Mouse (Mus musculus): ENCODE measurements around the gene Gm20388. TPM values are rescaled to one million over a fixed set of nuclear protein-coding genes. Genes with fewer than 3 reads are reported as not detected.

Gene Gm20388
- polyA plus RNA-seq, 1 experiment from 2014 or later: 8.3 TPM

DNA sequence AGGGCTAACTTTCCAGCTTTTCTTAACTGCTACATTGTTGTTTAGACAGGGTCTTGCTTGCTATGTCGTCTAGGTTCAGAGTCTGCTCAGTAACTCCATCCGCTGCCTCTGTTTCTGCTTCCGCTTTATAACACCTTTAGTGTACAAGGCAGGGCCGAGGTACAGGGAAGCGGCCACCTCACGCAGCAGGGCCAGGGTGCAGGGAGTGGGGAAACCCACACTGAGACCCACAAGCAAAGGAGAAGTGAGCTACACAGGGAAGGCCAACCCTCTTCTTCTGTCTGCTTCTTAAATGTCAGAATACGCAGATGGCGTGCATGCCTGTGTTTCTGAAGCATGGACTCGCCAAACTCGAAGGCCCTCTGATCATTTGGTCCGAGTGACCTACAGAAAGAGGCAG is 568.1 kb downstream of the Gm20388 start:
- Histone ChIP-seq H3K9ac (ENCODE audit: low read length) (no peak overlapping the region), H3K27ac (ENCODE audit: low read depth) (no peak overlapping the region), H3K27me3 (replicated peaks; ENCODE audit: control insufficient read depth, insufficient read depth, low read length) (no peaks in the 10 kb centered on the region), H3K9me3 (ENCODE audit: control insufficient read depth, low read length) (no peaks in the 10 kb centered on the region), H3K36me3 (ENCODE audit: control insufficient read depth, insufficient read depth, low read length) (no peaks in the 10 kb centered on the region), H3K4me3 (ENCODE audit: low read depth, low read length) (no peak overlapping the region), H3K4me1 (replicated peaks; ENCODE audit: control insufficient read depth, insufficient read depth, low read length) (peaks cover 30% of the 10 kb centered on the region), H3K4me2 (ENCODE audit: low read length) (no peak overlapping the region)
- 87% methylated on average over 11 of the region's 11 CpGs for WGBS
- DNase-seq (ENCODE audit: low spot score): no peak
- ATAC-seq (replicated peaks; ENCODE audit: low FRiP score, low TSS enrichment, low read depth): no peak

DNA sequence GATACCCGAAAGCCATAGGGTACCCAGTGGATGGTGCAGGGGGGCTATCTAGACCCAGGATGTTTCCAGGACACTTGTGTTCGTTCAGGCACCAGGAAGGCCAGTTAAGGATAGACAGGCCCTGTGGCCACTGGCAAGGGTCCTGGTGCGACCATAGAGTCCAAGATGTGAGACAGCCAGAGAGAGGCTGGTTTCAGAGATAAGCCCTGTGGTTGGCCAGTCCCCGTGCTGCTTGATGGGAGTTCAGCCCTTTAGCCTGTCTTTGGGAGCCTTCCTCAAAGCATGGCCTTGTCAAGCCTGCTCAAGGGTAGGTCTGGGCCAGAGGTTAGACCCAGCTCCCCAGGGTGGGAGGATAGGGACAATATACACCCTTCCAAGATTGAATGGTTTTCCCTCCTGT is 569.0 kb downstream of the Gm20388 start:
- DNase-seq (ENCODE audit: low spot score) (no peak), ATAC-seq (replicated peaks; ENCODE audit: low FRiP score, low TSS enrichment, low read depth) (no peak)
- no peak overlapping the region for H3K4me3 ChIP-seq (ENCODE audit: low read depth, low read length)
- no peak overlapping the region for H3K4me2 ChIP-seq (ENCODE audit: low read length)
- WGBS: 89% methylated on average over 4 of the region's 4 CpGs
- H3K4me1 ChIP-seq (replicated peaks; ENCODE audit: control insufficient read depth, insufficient read depth, low read length): peaks cover 27% of the 10 kb centered on the region
- H3K36me3 ChIP-seq (ENCODE audit: control insufficient read depth, insufficient read depth, low read length): no peaks in the 10 kb centered on the region
- H3K9me3 ChIP-seq (ENCODE audit: control insufficient read depth, low read length): no peaks in the 10 kb centered on the region
- H3K27ac ChIP-seq (ENCODE audit: low read depth): no peak overlapping the region
- H3K27me3 ChIP-seq (replicated peaks; ENCODE audit: control insufficient read depth, insufficient read depth, low read length): no peaks in the 10 kb centered on the region
- H3K9ac ChIP-seq (ENCODE audit: low read length): no peak overlapping the region

GRCm38 (mm10) chr8:120482015-120482689 is 571.5 kb downstream of the Gm20388 start:
- 0 out of 2 replicates have a peak, but pooled peaks cover 7% of the 10 kb centered on the region for H3K27me3 ChIP-seq (replicated peaks; ENCODE audit: control insufficient read depth, insufficient read depth, low read length)
- no peak for ATAC-seq (replicated peaks; ENCODE audit: low FRiP score, low TSS enrichment, low read depth)
- no peak overlapping the region for H3K4me3 ChIP-seq (ENCODE audit: low read depth, low read length)
- H3K27ac ChIP-seq (ENCODE audit: low read depth): no peak overlapping the region
- H3K36me3 ChIP-seq (ENCODE audit: control insufficient read depth, insufficient read depth, low read length): no peaks in the 10 kb centered on the region
- WGBS: 76% methylated on average over 9 of the region's 9 CpGs
- no peaks in the 10 kb centered on the region for H3K9me3 ChIP-seq (ENCODE audit: control insufficient read depth, low read length)
- H3K9ac ChIP-seq (ENCODE audit: low read length): no peak overlapping the region
- H3K4me1 ChIP-seq (replicated peaks; ENCODE audit: control insufficient read depth, insufficient read depth, low read length): peaks cover 21% of the 10 kb centered on the region
- H3K4me2 ChIP-seq (ENCODE audit: low read length): no peak overlapping the region
- DNase-seq (ENCODE audit: low spot score): no peak

DNA sequence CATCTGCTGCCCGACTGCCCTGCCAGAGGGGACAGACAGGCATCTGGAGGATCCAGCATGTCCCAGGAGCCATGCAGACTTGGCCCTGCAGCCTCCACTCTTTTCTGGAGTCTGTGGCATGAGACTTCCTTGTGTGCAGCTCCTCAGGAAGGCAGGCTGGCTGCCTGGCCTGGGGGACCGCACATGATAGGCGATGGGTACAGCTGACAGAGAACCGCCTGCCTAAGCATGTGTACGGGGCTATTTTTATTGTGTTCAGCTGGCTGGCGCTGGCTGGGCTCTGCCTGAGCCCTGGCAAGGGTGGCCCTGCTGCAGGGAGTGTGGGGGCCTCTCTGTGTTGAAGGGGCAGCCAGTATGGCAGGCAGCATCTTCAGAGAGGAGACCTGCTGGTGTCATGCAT is 573.8 kb downstream of the Gm20388 start:
- DNase-seq (ENCODE audit: low spot score) (no peak), ATAC-seq (replicated peaks; ENCODE audit: low FRiP score, low TSS enrichment, low read depth) (no peak)
- Histone ChIP-seq H3K36me3 (ENCODE audit: control insufficient read depth, insufficient read depth, low read length) (no peaks in the 10 kb centered on the region), H3K4me2 (ENCODE audit: low read length) (no peak overlapping the region), H3K27me3 (replicated peaks; ENCODE audit: control insufficient read depth, insufficient read depth, low read length) (0 out of 2 replicates have a peak, but pooled peaks cover 7% of the 10 kb centered on the region), H3K27ac (ENCODE audit: low read depth) (no peak overlapping the region), H3K9me3 (ENCODE audit: control insufficient read depth, low read length) (no peaks in the 10 kb centered on the region), H3K4me1 (replicated peaks; ENCODE audit: control insufficient read depth, insufficient read depth, low read length) (peaks cover 22% of the 10 kb centered on the region), H3K4me3 (ENCODE audit: low read depth, low read length) (no peak overlapping the region), H3K9ac (ENCODE audit: low read length) (no peak overlapping the region)
- 66% methylated on average over 6 of the region's 6 CpGs for WGBS

DNA sequence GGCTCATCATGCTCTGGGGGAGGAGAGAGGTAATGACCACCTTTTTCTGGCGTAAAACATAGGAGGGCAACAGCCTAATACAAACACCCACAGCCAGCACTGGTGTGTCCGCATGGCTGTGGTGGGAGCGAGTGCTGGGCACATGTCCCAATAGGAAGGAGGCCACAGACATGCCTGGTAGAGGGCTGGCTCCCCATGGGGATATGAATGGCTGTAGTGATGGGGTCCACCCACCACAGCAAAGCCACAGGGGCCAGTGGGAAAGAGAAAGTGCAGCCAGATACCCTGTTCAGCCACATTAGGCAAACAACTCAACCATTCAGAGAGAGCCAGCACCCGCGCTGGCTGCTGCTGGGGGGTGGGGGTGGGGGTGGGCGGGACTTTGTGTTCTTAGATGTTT is 574.5 kb downstream of the Gm20388 start:
- ATAC-seq (replicated peaks; ENCODE audit: low FRiP score, low TSS enrichment, low read depth): no peak
- no peak overlapping the region for H3K27ac ChIP-seq (ENCODE audit: low read depth)
- no peak overlapping the region for H3K4me2 ChIP-seq (ENCODE audit: low read length)
- H3K27me3 ChIP-seq (replicated peaks; ENCODE audit: control insufficient read depth, insufficient read depth, low read length): 0 out of 2 replicates have a peak, but pooled peaks cover 7% of the 10 kb centered on the region
- DNase-seq (ENCODE audit: low spot score): no peak
- H3K4me3 ChIP-seq (ENCODE audit: low read depth, low read length): no peak overlapping the region
- H3K36me3 ChIP-seq (ENCODE audit: control insufficient read depth, insufficient read depth, low read length): no peaks in the 10 kb centered on the region
- H3K9ac ChIP-seq (ENCODE audit: low read length): no peak overlapping the region
- H3K4me1 ChIP-seq (replicated peaks; ENCODE audit: control insufficient read depth, insufficient read depth, low read length): peaks cover 28% of the 10 kb centered on the region
- no peaks in the 10 kb centered on the region for H3K9me3 ChIP-seq (ENCODE audit: control insufficient read depth, low read length)
- 40% methylated on average over 6 of the region's 6 CpGs for WGBS

- no peak for DNase-seq (ENCODE audit: low spot score)
- Histone ChIP-seq H3K27ac (ENCODE audit: low read depth) (no peak overlapping the region), H3K9ac (ENCODE audit: low read length) (no peak overlapping the region), H3K4me2 (ENCODE audit: low read length) (peak overlapping the region; percentile 99), H3K36me3 (ENCODE audit: control insufficient read depth, insufficient read depth, low read length) (no peaks in the 10 kb centered on the region), H3K4me1 (replicated peaks; ENCODE audit: control insufficient read depth, insufficient read depth, low read length) (peaks cover 32% of the 10 kb centered on the region), H3K27me3 (replicated peaks; ENCODE audit: control insufficient read depth, insufficient read depth, low read length) (0 out of 2 replicates have a peak, but pooled peaks cover 8% of the 10 kb centered on the region), H3K4me3 (ENCODE audit: low read depth, low read length) (no peak overlapping the region), H3K9me3 (ENCODE audit: control insufficient read depth, low read length) (no peaks in the 10 kb centered on the region)
- 43% methylated on average over 21 of the region's 21 CpGs for WGBS
- no peak for ATAC-seq (replicated peaks; ENCODE audit: low FRiP score, low TSS enrichment, low read depth)
Observed at GRCm38 (mm10) chr8:120485551-120486476, 575.2 kb downstream of the Gm20388 start.

GRCm38 (mm10) chr8:120486477-120487376 is 576.1 kb downstream of the Gm20388 start:
- Histone ChIP-seq H3K9ac (ENCODE audit: low read length) (peak overlapping the region; percentile 76), H3K4me1 (replicated peaks; ENCODE audit: control insufficient read depth, insufficient read depth, low read length) (peaks cover 41% of the 10 kb centered on the region), H3K27me3 (replicated peaks; ENCODE audit: control insufficient read depth, insufficient read depth, low read length) (0 out of 2 replicates have a peak, but pooled peaks cover 10% of the 10 kb centered on the region), H3K4me2 (ENCODE audit: low read length) (peak overlapping the region; percentile 99), H3K4me3 (ENCODE audit: low read depth, low read length) (peak overlapping the region; percentile 68), H3K36me3 (ENCODE audit: control insufficient read depth, insufficient read depth, low read length) (no peaks in the 10 kb centered on the region), H3K27ac (ENCODE audit: low read depth) (peak overlapping the region; percentile 77), H3K9me3 (ENCODE audit: control insufficient read depth, low read length) (no peaks in the 10 kb centered on the region)
- DNase-seq (ENCODE audit: low spot score) (no peak), ATAC-seq (replicated peaks; ENCODE audit: low FRiP score, low TSS enrichment, low read depth) (no peak)
- 7% methylated on average over 50 of the region's 50 CpGs for WGBS

GRCm38 (mm10) chr8:120487377-120487728 is 576.7 kb downstream of the Gm20388 start:
- WGBS: under 1% methylated on average over 34 of the region's 34 CpGs
- peak overlapping the region; percentile 76 for H3K9ac ChIP-seq (ENCODE audit: low read length)
- H3K27ac ChIP-seq (ENCODE audit: low read depth): peak overlapping the region; percentile 77
- 0 out of 2 replicates have a peak, but pooled peaks cover 10% of the 10 kb centered on the region for H3K27me3 ChIP-seq (replicated peaks; ENCODE audit: control insufficient read depth, insufficient read depth, low read length)
- no peaks in the 10 kb centered on the region for H3K9me3 ChIP-seq (ENCODE audit: control insufficient read depth, low read length)
- peak overlapping the region; percentile 68 for H3K4me3 ChIP-seq (ENCODE audit: low read depth, low read length)
- no peaks in the 10 kb centered on the region for H3K36me3 ChIP-seq (ENCODE audit: control insufficient read depth, insufficient read depth, low read length)
- peaks cover 47% of the 10 kb centered on the region for H3K4me1 ChIP-seq (replicated peaks; ENCODE audit: control insufficient read depth, insufficient read depth, low read length)
- peak overlapping the region; percentile 99 for H3K4me2 ChIP-seq (ENCODE audit: low read length)
- DNase-seq (ENCODE audit: low spot score) (peak; percentile 80), ATAC-seq (replicated peaks; ENCODE audit: low FRiP score, low TSS enrichment, low read depth) (no peak)
